Mouse (Mus musculus) lung, adult 2 months (tissue): Measurements from ENCODE around the gene Plxdc2.

Source experiments
- CTCF ChIP-seq: fragments of 200-500 bp; IDR thresholded peaks from 2 replicates; pipeline ENCODE4 v1.5.1; 2011; ENCODE audit warnings: mild to moderate bottlenecking, low read length, control low read depth; ENCODE audit not compliant: insufficient read depth
- POLR2A ChIP-seq: fragments of 200-500 bp; IDR thresholded peaks from 2 replicates; pipeline ENCODE4 v1.6.1; 2011; ENCODE audit warnings: low read depth, mild to moderate bottlenecking, control low read depth, low read length, borderline replicate concordance; ENCODE audit errors: extremely low read depth

DNA sequence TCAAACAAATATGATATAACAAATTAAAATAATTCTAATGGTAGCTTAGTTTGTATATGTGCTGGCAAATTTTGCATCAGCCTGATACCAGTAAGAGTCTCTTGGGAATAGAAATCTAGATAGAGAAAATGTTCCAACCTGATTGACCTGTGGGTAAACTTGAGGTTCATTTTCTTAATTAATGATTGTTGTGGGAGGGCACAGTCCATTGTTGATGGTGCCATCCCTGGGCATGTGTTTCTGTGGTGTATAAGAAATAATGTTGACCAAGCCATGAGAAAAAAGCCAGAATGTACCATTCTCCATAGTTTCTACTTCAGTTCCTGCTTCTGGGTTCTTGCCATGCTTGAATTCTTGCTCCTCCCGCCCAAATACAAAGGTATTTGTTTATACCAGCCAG lies 239.3 kb downstream of the Plxdc2 start:
- TF ChIP-seq POLR2A (no peak), CTCF (no peak)
